18 mouse cellular contexts compared by ENCODE assay signal in the genomic region with DNA sequence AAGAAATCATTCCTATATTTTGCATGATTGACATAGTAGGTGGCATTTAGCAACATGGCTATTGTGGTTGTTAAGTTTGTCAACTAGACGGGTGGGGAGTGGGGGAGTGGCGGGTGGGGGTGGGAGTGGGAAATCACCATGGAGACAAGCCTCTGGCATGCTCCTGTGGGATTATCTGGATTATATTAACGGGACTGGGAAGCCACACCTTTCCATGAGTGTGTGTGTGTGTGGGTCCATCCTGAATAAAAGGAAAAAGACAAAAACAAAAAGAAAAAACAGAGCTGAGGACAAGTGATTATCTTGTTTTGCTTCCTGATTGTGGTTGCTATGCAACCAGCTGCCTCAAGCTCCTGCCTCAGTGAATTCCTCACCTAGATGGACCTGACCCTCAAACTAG.
"Had no signal": no experiment of that assay in that cellular context is flagged by ENCODE, and none has a peak within 500 bp of the region (broad histone marks: within the 10 kb centered on the region; RNA-seq: fewer than 3 reads in every experiment).

No protein-coding gene starts in this region.

- H3K4me3 ChIP-seq: layer of hippocampus, adult 2 months; limb, embryonic 10.5 days; limb, embryonic 13.5 days; liver, embryonic 13.5 days; neural tube, embryonic 13.5 days; stomach, embryonic 15.5 days had no signal

- H3K27ac ChIP-seq: kidney, postnatal 0 days; layer of hippocampus, adult 2 months; limb, embryonic 10.5 days; limb, embryonic 13.5 days; liver, embryonic 13.5 days; macrophage; neural tube, embryonic 13.5 days; stomach, embryonic 15.5 days had no signal

- H3K9me3 ChIP-seq: limb, embryonic 10.5 days; limb, embryonic 13.5 days; liver, embryonic 13.5 days; neural tube, embryonic 13.5 days; stomach, embryonic 15.5 days had no signal

- H3K9ac ChIP-seq: limb, embryonic 13.5 days; liver, embryonic 13.5 days; lung, embryonic 14.5 days; neural tube, embryonic 13.5 days; stomach, embryonic 15.5 days had no signal

- ATAC-seq: intestine, postnatal 0 days; lung, postnatal 0 days had no signal

- H3K4me1 ChIP-seq: limb, embryonic 10.5 days; limb, embryonic 13.5 days; liver, embryonic 13.5 days; neural tube, embryonic 13.5 days; stomach, embryonic 15.5 days had no signal

- H3K36me3 ChIP-seq: limb, embryonic 10.5 days; limb, embryonic 13.5 days; liver, embryonic 13.5 days; neural tube, embryonic 13.5 days; stomach, embryonic 15.5 days had no signal

- DNase-seq: kidney, adult 2 months; kidney, postnatal 25 days; layer of hippocampus, adult 9-11 months; liver; liver, embryonic 13.5 days; lung, embryonic 14.5 days; right cerebral cortex, postnatal 25 days; spleen, adult 18-20 months; thymus, postnatal 25 days had no signal

- H3K27me3 ChIP-seq: limb, embryonic 13.5 days; liver, embryonic 13.5 days; neural tube, embryonic 13.5 days; stomach, embryonic 15.5 days had no signal

- H3K4me2 ChIP-seq: limb, embryonic 13.5 days; liver, embryonic 13.5 days; lung, embryonic 14.5 days; neural tube, embryonic 13.5 days; stomach, embryonic 15.5 days had no signal
